Mouse (Mus musculus) left cerebral cortex, postnatal 10 days (tissue): ENCODE results near the gene Hmcn2. TPM values are rescaled to one million over a fixed set of nuclear protein-coding genes. Genes with fewer than 3 reads are reported as not detected.

Source experiments
- DNase-seq, 2 experiments: peaks; one replicate each; pipeline ENCODE4 v3.0.0; 2021 to 2022; ENCODE audit warnings: low spot score in 2 of 2, mixed read lengths in 1 of 2; ENCODE audit errors: extremely low spot score in 1 of 2
- intact Hi-C: fragments of 180-260 bp; cut with DNase I; formaldehyde crosslinking; loops from one replicate; pipeline ENCODE4 v1.15.1; 2025
- total RNA-seq, 2 experiments: library from RNA; stranded (reverse); gene quantifications; 2 replicates each; pipeline ENCODE4 v1.2.3; 2021

Hmcn2 gene
- total RNA-seq, 2 experiments from 2014 or later: 0.22 to 0.39 TPM

GRCm38 (mm10) chr2:31371396-31371795 is 57.2 kb downstream of the Hmcn2 start:
- no peak for DNase-seq
- intact Hi-C loops: no loop called here

- no peak for DNase-seq
- intact Hi-C loops: no loop called here
These were observed 58.0 kb downstream of the Hmcn2 start for GRCm38 (mm10) chr2:31372186-31372585.

GRCm38 (mm10) chr2:31374415-31374814 is 60.2 kb downstream of the Hmcn2 start:
- intact Hi-C loops: no loop called here
- DNase-seq: no peak

- intact Hi-C loops: no loop called here
- DNase-seq: no peak
These were observed 61.8 kb downstream of the Hmcn2 start for GRCm38 (mm10) chr2:31376057-31376456.

- no peak for DNase-seq
- intact Hi-C loops: no loop called here
These were observed 63.3 kb downstream of the Hmcn2 start for GRCm38 (mm10) chr2:31377481-31377880.

- DNase-seq: peak; percentile 46 to 57
- intact Hi-C loops: loop anchor here (5.0 kb wide), 1 partner anchor 69 kb away; the partner anchor contains the start of gene Hmcn2
These were observed 67.2 kb downstream of the Hmcn2 start for GRCm38 (mm10) chr2:31381292-31381846.

- DNase-seq: peak in 1 of 2 experiments; percentile 49
- intact Hi-C loops: loop anchor here (2.0 to 5.0 kb wide), 2 partner anchors 71 to 188 kb away; partner anchors contain the start of gene Hmcn2
These were observed 68.7 kb downstream of the Hmcn2 start for GRCm38 (mm10) chr2:31382952-31383351.

- intact Hi-C loops: no loop called here
- no peak for DNase-seq
These were observed 102.8 kb downstream of the Hmcn2 start for GRCm38 (mm10) chr2:31416968-31417367.

- intact Hi-C loops: no loop called here
These were observed 103.8 kb downstream of the Hmcn2 start for GRCm38 (mm10) chr2:31418021-31418420.

GRCm38 (mm10) chr2:31418571-31418970 is 104.4 kb downstream of the Hmcn2 start:
- no peak for DNase-seq

More at GRCm38 (mm10) chr2:31418021-31418420, 103.8 kb downstream of the Hmcn2 start:
- DNase-seq: no peak

GRCm38 (mm10) chr2:31420914-31421313 is 106.7 kb downstream of the Hmcn2 start:
- intact Hi-C loops: no loop called here
- no peak for DNase-seq

More at GRCm38 (mm10) chr2:31418571-31418970, 104.4 kb downstream of the Hmcn2 start:
- intact Hi-C loops: no loop called here

- no peak for DNase-seq
- intact Hi-C loops: no loop called here
These were observed 108.4 kb downstream of the Hmcn2 start for GRCm38 (mm10) chr2:31422576-31422975.

- peak in 1 of 2 experiments; percentile 46 for DNase-seq
- intact Hi-C loops: no loop called here
These were observed 117.3 kb downstream of the Hmcn2 start for GRCm38 (mm10) chr2:31431477-31431876.

- DNase-seq: no peak
- intact Hi-C loops: no loop called here
These were observed 120.5 kb downstream of the Hmcn2 start for GRCm38 (mm10) chr2:31434746-31435145.

- DNase-seq: peak in 1 of 2 experiments; percentile 47
- intact Hi-C loops: no loop called here
These were observed 121.4 kb downstream of the Hmcn2 start for GRCm38 (mm10) chr2:31435567-31435966.

- DNase-seq: no peak
- intact Hi-C loops: no loop called here
These were observed 123.4 kb downstream of the Hmcn2 start for GRCm38 (mm10) chr2:31437480-31438245.

- DNase-seq: no peak
- intact Hi-C loops: no loop called here
These were observed 125.4 kb downstream of the Hmcn2 start for GRCm38 (mm10) chr2:31439576-31439975.

- no peak for DNase-seq
- intact Hi-C loops: no loop called here
These were observed 128.4 kb downstream of the Hmcn2 start for GRCm38 (mm10) chr2:31442480-31443160.

- no peak for DNase-seq
- intact Hi-C loops: no loop called here
These were observed 131.8 kb downstream of the Hmcn2 start for GRCm38 (mm10) chr2:31446036-31446435.

GRCm38 (mm10) chr2:31446456-31446855 is 132.2 kb downstream of the Hmcn2 start:
- intact Hi-C loops: no loop called here
- DNase-seq: no peak
